Mouse (Mus musculus) MEL (cell line): Measurements from ENCODE around the gene Vcl. TPM values are rescaled to one million over a fixed set of nuclear protein-coding genes. Genes with fewer than 3 reads are reported as not detected.

Source experiments
- DNase-seq: peaks from one replicate; pipeline ENCODE4 v3.0.0; 2011; ENCODE audit warnings: low read depth, low spot score
- H3K27ac ChIP-seq: 2 replicates; pipeline ENCODE4 v1.5.1; 2012; ENCODE audit warnings: low read depth, mild to moderate bottlenecking, control low read depth, low read length, moderate library complexity; ENCODE audit not compliant: control insufficient read depth
- H3K27me3 ChIP-seq, 2 experiments: fragments of 150-350 bp in 1 of 2; sonication (generic) in 1 of 2; 2 replicates each; pipeline ENCODE4 v1.6.1; 2012; ENCODE audit warnings: low read length in 2 of 2, mild to moderate bottlenecking in 2 of 2, improper control_type of control experiment in 1 of 2, moderate library complexity in 1 of 2; ENCODE audit not compliant: insufficient read depth in 2 of 2, control insufficient read depth in 1 of 2
- H3K36me3 ChIP-seq, 2 experiments: 2 replicates each; pipeline ENCODE4 v1.6.1; 2012 to 2014; ENCODE audit warnings: low read length in 2 of 2, improper control_type of control experiment in 1 of 2, inconsistent platforms in 1 of 2, mild to moderate bottlenecking in 1 of 2; ENCODE audit not compliant: insufficient read depth in 2 of 2, control insufficient read depth in 1 of 2
- H3K4me1 ChIP-seq, 2 experiments: fragments of 150-350 bp in 1 of 2; sonication (generic) in 1 of 2; 2 replicates each; pipeline ENCODE4 v1.6.1; 2012; ENCODE audit warnings: low read length in 2 of 2, improper control_type of control experiment in 1 of 2, mild to moderate bottlenecking in 1 of 2; ENCODE audit not compliant: insufficient read depth in 2 of 2, control insufficient read depth in 1 of 2
- H3K4me3 ChIP-seq, 2 experiments: fragments of 150-350 bp in 1 of 2; sonication (generic) in 1 of 2; 2 replicates each; pipeline ENCODE4 v1.5.1; 2012; ENCODE audit warnings: low read depth in 2 of 2, low read length in 2 of 2, mild to moderate bottlenecking in 2 of 2, moderate library complexity in 2 of 2, control low read depth in 1 of 2, improper control_type of control experiment in 1 of 2; ENCODE audit not compliant: control insufficient read depth in 1 of 2, insufficient read depth in 1 of 2
- H3K79me2 ChIP-seq: 2 replicates; pipeline ENCODE4 v1.6.1; 2012; ENCODE audit warnings: mild to moderate bottlenecking, low read length, moderate library complexity; ENCODE audit not compliant: control insufficient read depth, poor library complexity, insufficient read depth
- H3K9ac ChIP-seq: 2 replicates; pipeline ENCODE4 v1.6.1; 2012; ENCODE audit warnings: low read depth, mild to moderate bottlenecking, control low read depth, low read length, moderate library complexity; ENCODE audit not compliant: control insufficient read depth, poor library complexity, severe bottlenecking
- H3K9me3 ChIP-seq: fragments of 150-350 bp; sonication (generic); replicated peaks from 2 replicates; pipeline ENCODE4 v1.6.1; 2012; ENCODE audit warnings: mild to moderate bottlenecking, low read length, improper control_type of control experiment, moderate library complexity; ENCODE audit not compliant: insufficient read depth
- BHLHE40 ChIP-seq: IDR thresholded peaks from 2 replicates; pipeline ENCODE4 v1.6.1; 2012; ENCODE audit warnings: low read depth, mild to moderate bottlenecking, inconsistent platforms, low read length, improper control_type of control experiment, borderline replicate concordance
- CHD2 ChIP-seq: IDR thresholded peaks from 2 replicates; pipeline ENCODE4 v1.6.1; 2011; ENCODE audit warnings: low read length, improper control_type of control experiment
- E2F4 ChIP-seq: IDR thresholded peaks from 2 replicates; pipeline ENCODE4 v1.6.1; 2011; ENCODE audit warnings: low read depth, low read length, improper control_type of control experiment, borderline replicate concordance
- ELF1 ChIP-seq: IDR thresholded peaks from 2 replicates; pipeline ENCODE4 v1.6.1; 2014; ENCODE audit warnings: low read depth, mild to moderate bottlenecking, inconsistent platforms, low read length, improper control_type of control experiment, moderate library complexity
- EP300 ChIP-seq, 2 experiments: IDR thresholded peaks; 2 replicates each; pipeline ENCODE4 v1.6.1; 2011; ENCODE audit warnings: improper control_type of control experiment in 2 of 2, low read length in 2 of 2, low read depth in 1 of 2, mild to moderate bottlenecking in 1 of 2
- GABPA ChIP-seq: IDR thresholded peaks from 2 replicates; pipeline ENCODE4 v1.6.1; 2012; ENCODE audit warnings: low read depth, mild to moderate bottlenecking, inconsistent platforms, low read length, improper control_type of control experiment, moderate library complexity
- GATA1 ChIP-seq: IDR thresholded peaks from 2 replicates; pipeline ENCODE4 v1.6.1; 2011; ENCODE audit warnings: low read depth, low read length, improper control_type of control experiment
- MAX ChIP-seq: IDR thresholded peaks from 2 replicates; pipeline ENCODE4 v1.6.1; 2011; ENCODE audit warnings: low read length, improper control_type of control experiment
- MEF2A ChIP-seq: IDR thresholded peaks from 2 replicates; pipeline ENCODE4 v1.6.1; 2014; ENCODE audit warnings: low read depth, mild to moderate bottlenecking, inconsistent platforms, low read length, improper control_type of control experiment; ENCODE audit not compliant: poor library complexity, insufficient replicate concordance, severe bottlenecking; ENCODE audit errors: extremely low read depth
- MYB ChIP-seq: IDR thresholded peaks from 2 replicates; pipeline ENCODE4 v1.6.1; 2011; ENCODE audit warnings: mild to moderate bottlenecking, low read depth, low read length, improper control_type of control experiment
- MYC ChIP-seq: IDR thresholded peaks from 2 replicates; pipeline ENCODE4 v1.6.1; 2011; ENCODE audit warnings: low read depth, mild to moderate bottlenecking, low read length, improper control_type of control experiment, moderate library complexity
- POLR2AphosphoS2 ChIP-seq: IDR thresholded peaks from 2 replicates; pipeline ENCODE4 v1.6.1; 2011; ENCODE audit warnings: low read length, improper control_type of control experiment
- POLR2AphosphoS5 ChIP-seq: IDR thresholded peaks from 2 replicates; pipeline ENCODE4 v1.6.1; 2012; ENCODE audit warnings: low read depth, borderline replicate concordance, mild to moderate bottlenecking, inconsistent platforms, low read length, moderate library complexity, mixed read lengths
- RCOR1 ChIP-seq: IDR thresholded peaks from 2 replicates; pipeline ENCODE4 v1.6.1; 2012; ENCODE audit warnings: low read depth, mild to moderate bottlenecking, inconsistent platforms, low read length, improper control_type of control experiment
- SMC3 ChIP-seq: IDR thresholded peaks from 2 replicates; pipeline ENCODE4 v1.6.1; 2011; ENCODE audit warnings: low read depth, low read length, improper control_type of control experiment
- TAL1 ChIP-seq: IDR thresholded peaks from 2 replicates; pipeline ENCODE4 v1.6.1; 2012; ENCODE audit warnings: mild to moderate bottlenecking, inconsistent platforms, low read length, moderate library complexity, mixed read lengths
- USF2 ChIP-seq, 2 experiments: IDR thresholded peaks; 2 replicates each; pipeline ENCODE4 v1.6.1; 2011 to 2012; ENCODE audit warnings: improper control_type of control experiment in 2 of 2, low read length in 2 of 2, borderline replicate concordance in 1 of 2, inconsistent platforms in 1 of 2, low read depth in 1 of 2, mild to moderate bottlenecking in 1 of 2; ENCODE audit not compliant: insufficient read depth in 1 of 2
- ZKSCAN1 ChIP-seq: IDR thresholded peaks from 2 replicates; pipeline ENCODE4 v1.6.1; 2012; ENCODE audit warnings: low read depth, mild to moderate bottlenecking, inconsistent platforms, low read length, improper control_type of control experiment, moderate library complexity
- ZMIZ1 ChIP-seq: IDR thresholded peaks from 2 replicates; pipeline ENCODE4 v1.6.1; 2012; ENCODE audit warnings: low read depth, mild to moderate bottlenecking, inconsistent platforms, low read length, improper control_type of control experiment, moderate library complexity
- ZNF384 ChIP-seq: IDR thresholded peaks from 2 replicates; pipeline ENCODE4 v1.6.1; 2012; ENCODE audit warnings: low read depth, mild to moderate bottlenecking, inconsistent platforms, low read length, improper control_type of control experiment
- polyA plus RNA-seq, 2 experiments: library from polyadenylated mRNA; stranded (reverse) in 1 of 2; unstranded in 1 of 2; fragments of >175 nt in 1 of 2; fragments of >200 nt in 1 of 2; gene quantifications; 2 replicates each; pipeline versions ENCODE4 v1.2.1 to v1.2.4; 2012; ENCODE audit warnings: low replicate concordance in 2 of 2, low read depth in 1 of 2; ENCODE audit not compliant: insufficient read length in 2 of 2, insufficient read depth in 1 of 2, missing spikeins in 1 of 2
- total RNA-seq: library from RNA; depleted of rRNA; stranded (reverse); fragments of 300-350 nt; gene quantifications from 2 replicates; pipeline ENCODE4 v1.2.3, GENCODE M21; 2012

Gene Vcl
- total and polyA plus RNA-seq, 3 experiments, result 11.7 to 30.3 TPM; not detected in 1

DNA sequence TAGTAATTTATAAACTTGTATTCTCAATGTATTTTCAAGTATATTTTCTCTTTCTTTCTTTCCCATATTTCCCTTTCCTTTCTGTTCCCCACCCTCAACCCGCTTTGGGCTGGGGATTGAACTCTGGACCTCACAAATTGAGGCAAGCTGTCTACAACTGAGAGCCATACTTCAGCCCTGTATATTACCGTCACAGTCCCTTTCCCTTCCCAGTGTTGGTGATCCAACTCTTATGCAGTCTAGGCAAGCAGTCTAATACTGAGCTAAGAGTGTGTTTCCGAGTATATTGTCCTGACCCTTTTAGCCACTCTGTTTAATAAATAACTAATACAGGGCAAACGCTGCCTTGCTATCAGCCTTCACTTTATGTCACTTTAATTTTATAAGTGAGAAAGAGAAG lies 70.4 kb downstream of the Vcl start:
- H3K36me3 ChIP-seq, result peaks cover 0 to 8% of the 10 kb centered on the region in 2 experiments; a peak in 2 of 4 replicates
- H3K9ac ChIP-seq, result no peak overlapping the region
- no peaks in the 10 kb centered on the region for H3K79me2 ChIP-seq
- no peaks in the 10 kb centered on the region for H3K27me3 ChIP-seq
- DNase-seq, result no peak
- H3K4me3 ChIP-seq, result no peak overlapping the region
- no peak overlapping the region for H3K27ac ChIP-seq
- H3K9me3 ChIP-seq, result no peaks in the 10 kb centered on the region
- peaks cover 2 to 8% of the 10 kb centered on the region in 2 experiments; a peak in 2 of 4 replicates for H3K4me1 ChIP-seq
- TF ChIP-seq ELF1 (no peak), ZNF384 (no peak), ZMIZ1 (no peak), POLR2AphosphoS2 (no peak)

DNA sequence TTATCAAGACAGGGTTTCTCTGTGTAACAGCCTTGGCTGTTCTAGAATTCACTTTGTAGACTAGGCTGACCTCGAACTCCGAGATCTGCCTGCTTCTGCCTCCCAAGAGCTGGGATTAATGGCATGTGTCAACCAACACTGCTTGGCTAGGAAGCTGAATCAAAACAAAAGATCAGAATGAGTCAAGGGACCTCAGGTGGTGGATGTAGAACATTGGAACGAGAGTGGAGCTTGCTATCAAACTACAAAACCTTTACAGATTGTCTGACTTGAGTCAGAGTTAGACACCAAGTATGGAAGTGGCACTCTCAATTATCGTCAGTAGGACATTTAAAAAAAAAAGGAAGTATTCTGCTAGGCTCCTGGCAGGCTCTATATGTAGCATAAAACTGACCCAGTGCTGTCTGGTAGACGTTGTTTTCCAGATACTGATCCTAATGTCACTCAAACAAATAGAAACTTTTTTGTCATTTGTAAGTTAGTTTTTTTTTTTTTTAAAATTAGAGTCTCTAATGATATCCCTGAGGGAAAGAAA lies 84.7 kb downstream of the Vcl start:
- H3K9me3 ChIP-seq, result no peaks in the 10 kb centered on the region
- no peak overlapping the region for H3K27ac ChIP-seq
- TF ChIP-seq EP300 (IDR thresholded peaks at IDR 0.05; ENCODE audit: low read depth in 1 of 2, low read length in 2 of 2) (no peak), ZNF384 (peak; percentile 85), USF2 (IDR thresholded peaks at IDR 0.05; ENCODE audit: borderline replicate concordance in 1 of 2, insufficient read depth in 1 of 2, low read depth in 1 of 2, low read length in 2 of 2) (no peak), MYC (no peak), TAL1 (no peak), ZMIZ1 (no peak), MAX (no peak), ZKSCAN1 (no peak), MYB (no peak), POLR2AphosphoS5 (no peak), SMC3 (no peak), RCOR1 (peak; percentile 20; the same call in 1 of the 2 replicates)
- no peaks in the 10 kb centered on the region for H3K27me3 ChIP-seq
- H3K4me1 ChIP-seq, result 0 out of 4 replicates have a peak, but pooled peaks cover 0 to 2% of the 10 kb centered on the region in 2 experiments
- H3K9ac ChIP-seq, result no peak overlapping the region
- H3K36me3 ChIP-seq, result peaks cover 3 to 6% of the 10 kb centered on the region in 2 experiments; a peak in 3 of 4 replicates
- peak; percentile 67 for DNase-seq
- no peaks in the 10 kb centered on the region for H3K79me2 ChIP-seq
- H3K4me3 ChIP-seq, result no peak overlapping the region

DNA sequence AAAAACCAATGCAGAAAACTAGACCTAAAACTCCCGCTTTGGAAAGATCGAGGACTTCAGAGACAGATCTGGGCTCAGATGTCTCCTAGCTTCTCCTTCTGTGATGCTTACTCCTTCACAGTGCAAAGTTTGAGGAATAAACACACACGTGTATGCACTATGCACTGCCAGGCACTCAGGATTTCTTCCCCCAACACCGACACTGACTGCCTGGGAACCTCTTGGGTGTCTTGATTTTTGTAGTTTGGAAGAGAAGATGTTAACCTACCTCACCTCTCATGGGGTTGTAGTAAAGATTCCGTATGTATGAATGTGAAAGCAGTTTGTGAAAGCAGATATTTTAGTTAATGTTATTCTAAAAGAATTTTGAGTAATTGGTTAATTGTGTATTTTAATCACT lies 88.7 kb downstream of the Vcl start:
- Histone ChIP-seq H3K79me2 (no peaks in the 10 kb centered on the region), H3K4me1 (0 out of 4 replicates have a peak, but pooled peaks cover 0 to 2% of the 10 kb centered on the region in 2 experiments), H3K36me3 (peaks cover 0 to 6% of the 10 kb centered on the region in 2 experiments; a peak in 3 of 4 replicates), H3K4me3 (no peak overlapping the region), H3K9ac (no peak overlapping the region), H3K27ac (no peak overlapping the region), H3K27me3 (no peaks in the 10 kb centered on the region), H3K9me3 (no peaks in the 10 kb centered on the region)
- no peak for DNase-seq
- TF ChIP-seq CHD2, result no peak
- no peak for TF ChIP-seq GABPA
- no peak for TF ChIP-seq POLR2AphosphoS2
- TF ChIP-seq ZNF384, result no peak
- TF ChIP-seq MYB, result no peak
- no peak for TF ChIP-seq MEF2A
- no peak for TF ChIP-seq BHLHE40
- no peak for TF ChIP-seq POLR2AphosphoS5
- no peak for TF ChIP-seq E2F4
- TF ChIP-seq RCOR1, result no peak
- no peak for TF ChIP-seq GATA1
- TF ChIP-seq SMC3, result no peak
